Mouse (Mus musculus): ENCODE measurements around the gene Popdc2. TPM values are rescaled to one million over a fixed set of nuclear protein-coding genes. Genes with fewer than 3 reads are reported as not detected.

Popdc2 gene
- total RNA-seq, 2 experiments from 2014 or later: 55.5 to 61.6 TPM

GRCm38 (mm10) chr16:38359857-38360256, 2.2 kb upstream of the Popdc2 start:
- Histone ChIP-seq H3K27ac (peak overlapping the region; percentile 92), H3K4me3 (no peak overlapping the region)
- TF ChIP-seq CTCF (IDR thresholded peaks at IDR 0.05): no peak
- no peak for DNase-seq
- intact Hi-C loops (cut with DNase I): loop anchor here (2.0 to 5.0 kb wide), 2 partner anchors 37 to 93 kb away; partner anchors contain the start of gene Adprh

GRCm38 (mm10) chr16:38360317-38360716, 1.7 kb upstream of the Popdc2 start:
- intact Hi-C loops (cut with DNase I): loop anchor here (2.0 to 5.0 kb wide), 2 partner anchors 37 to 92 kb away; partner anchors contain the start of gene Adprh
- TF ChIP-seq CTCF (IDR thresholded peaks at IDR 0.05): no peak
- Histone ChIP-seq H3K27ac (peak overlapping the region; percentile 92), H3K4me3 (no peak overlapping the region)
- peak; percentile 47 for DNase-seq

GRCm38 (mm10) chr16:38362493-38363255, 665 bp downstream of the Popdc2 start:
- H3K4me3 ChIP-seq: peak overlapping the region; percentile 79
- peak; percentile 57 for DNase-seq
- H3K27ac ChIP-seq: peak overlapping the region; percentile 92
- intact Hi-C loops (cut with DNase I): loop anchor here (5.0 kb wide), 1 partner anchor 35 kb away; no protein-coding TSS in a partner anchor
- TF ChIP-seq CTCF (IDR thresholded peaks at IDR 0.05): no peak

- intact Hi-C loops (cut with DNase I): loop anchor here (5.0 kb wide), 1 partner anchor 34 kb away; no protein-coding TSS in a partner anchor
- no peak for DNase-seq
- no peak for TF ChIP-seq CTCF (IDR thresholded peaks at IDR 0.05)
- Histone ChIP-seq H3K27ac (peak overlapping the region; percentile 92), H3K4me3 (peak overlapping the region; percentile 79)
Measured at GRCm38 (mm10) chr16:38363256-38363595, 1.2 kb downstream of the Popdc2 start.

DNA sequence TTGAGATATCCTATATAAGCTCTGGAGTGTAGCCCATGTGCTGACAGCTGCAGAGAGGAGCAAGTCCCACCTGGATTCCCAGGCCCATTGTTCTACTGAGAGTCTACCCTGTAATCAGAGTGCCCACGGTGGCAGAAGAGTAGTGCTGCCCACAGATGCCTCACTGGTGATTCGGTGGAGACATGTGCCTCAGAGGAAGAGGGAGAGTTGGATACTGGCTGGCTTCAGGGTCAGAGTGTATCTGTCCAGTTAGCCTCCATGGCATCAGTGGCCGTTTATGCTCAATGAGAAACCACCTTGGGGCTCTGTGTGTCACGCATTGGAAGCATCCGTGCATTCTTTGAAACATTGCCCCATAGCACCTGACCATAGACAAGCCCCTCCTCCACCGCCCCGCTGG, 1.6 kb downstream of the Popdc2 start:
- no peak for TF ChIP-seq CTCF (IDR thresholded peaks at IDR 0.05)
- H3K27ac ChIP-seq: peak overlapping the region; percentile 92
- H3K4me3 ChIP-seq: peak overlapping the region; percentile 79
- intact Hi-C loops (cut with DNase I): loop anchor here (5.0 kb wide), 1 partner anchor 34 kb away; no protein-coding TSS in a partner anchor
- DNase-seq: peak; percentile 41

GRCm38 (mm10) chr16:38365390-38365789, 3.4 kb downstream of the Popdc2 start:
- H3K4me3 ChIP-seq: peak overlapping the region; percentile 79
- TF ChIP-seq CTCF (IDR thresholded peaks at IDR 0.05): no peak
- DNase-seq: no peak
- H3K27ac ChIP-seq: peak overlapping the region; percentile 92
- intact Hi-C loops (cut with DNase I): no loop called here

DNA sequence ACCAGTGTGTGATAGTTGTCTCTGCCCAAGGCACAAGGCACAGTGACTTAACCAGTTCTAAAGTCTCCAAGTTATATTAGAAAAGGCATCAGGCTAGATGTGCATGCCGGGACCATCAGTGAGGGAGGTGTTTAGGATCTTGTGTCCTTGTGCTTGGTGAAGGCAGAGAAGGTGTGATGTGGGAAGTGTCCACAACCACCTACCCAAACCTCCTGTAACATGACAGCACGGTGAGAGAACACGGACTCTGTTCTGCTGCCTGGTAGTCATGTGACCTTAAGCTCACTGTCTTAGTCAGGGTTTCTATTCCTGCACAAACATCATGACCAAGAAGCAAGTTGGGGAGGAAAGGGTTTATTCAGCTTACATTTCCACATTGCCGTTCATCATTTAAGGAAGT, 4.2 kb downstream of the Popdc2 start:
- TF ChIP-seq CTCF (IDR thresholded peaks at IDR 0.05): no peak
- Histone ChIP-seq H3K27ac (peak overlapping the region; percentile 92), H3K4me3 (no peak overlapping the region; the same call in 1 of the 2 replicates)
- intact Hi-C loops (cut with DNase I): no loop called here
- DNase-seq: no peak

- peak; percentile 56 for DNase-seq
- H3K4me3 ChIP-seq: peak overlapping the region; percentile 15; the same call in 1 of the 2 replicates
- H3K27ac ChIP-seq: peak overlapping the region; percentile 96
- intact Hi-C loops (cut with DNase I): no loop called here
- TF ChIP-seq CTCF (IDR thresholded peaks at IDR 0.05): no peak
Measured at GRCm38 (mm10) chr16:38368336-38368735, 6.3 kb downstream of the Popdc2 start.

- intact Hi-C loops (cut with DNase I): no loop called here
- Histone ChIP-seq H3K4me3 (peak overlapping the region; percentile 1; the same call in 1 of the 2 replicates), H3K27ac (peak overlapping the region; percentile 96)
- no peak for DNase-seq
- TF ChIP-seq CTCF (IDR thresholded peaks at IDR 0.05): no peak
Measured at GRCm38 (mm10) chr16:38369000-38369399, 7.0 kb downstream of the Popdc2 start.

GRCm38 (mm10) chr16:38369431-38369830, 7.4 kb downstream of the Popdc2 start:
- no peak for TF ChIP-seq CTCF (IDR thresholded peaks at IDR 0.05)
- Histone ChIP-seq H3K27ac (peak overlapping the region; percentile 96), H3K4me3 (peak overlapping the region; percentile 1; the same call in 1 of the 2 replicates)
- peak; percentile 46 for DNase-seq
- intact Hi-C loops (cut with DNase I): no loop called here

DNA sequence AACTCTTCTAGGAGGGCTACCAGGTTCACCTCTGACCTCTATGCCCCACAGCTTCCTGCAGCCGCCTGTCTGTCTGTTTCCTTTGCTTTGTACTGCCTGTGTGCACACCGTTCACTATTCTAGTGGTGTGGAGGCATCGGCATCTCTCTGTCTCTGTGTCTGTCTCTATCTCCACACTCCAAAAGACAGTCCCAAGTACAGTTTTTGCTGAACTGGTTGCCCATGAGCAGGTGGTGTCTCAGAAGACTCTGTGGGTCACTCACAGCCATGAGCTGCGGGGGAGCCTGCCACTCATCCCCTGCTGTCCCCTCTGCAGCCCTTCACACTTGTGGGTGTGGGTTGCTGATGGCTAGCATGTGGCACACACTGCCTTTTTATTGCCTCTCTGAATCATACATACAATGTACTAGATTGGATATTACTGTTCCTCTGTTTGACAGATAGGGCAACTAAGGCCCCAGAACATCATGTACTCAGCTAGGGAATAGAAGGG, 8.0 kb downstream of the Popdc2 start:
- Histone ChIP-seq H3K27ac (peak overlapping the region; percentile 96), H3K4me3 (peak overlapping the region; percentile 50)
- no peak for TF ChIP-seq CTCF (IDR thresholded peaks at IDR 0.05)
- DNase-seq: peak; percentile 35
- intact Hi-C loops (cut with DNase I): loop anchor here (10.0 kb wide), 1 partner anchor 115 kb away; no protein-coding TSS in a partner anchor

GRCm38 (mm10) chr16:38370633-38371374, 8.8 kb downstream of the Popdc2 start:
- H3K4me3 ChIP-seq: peak overlapping the region; percentile 50
- DNase-seq: peak; percentile 83
- intact Hi-C loops (cut with DNase I): loop anchor here (10.0 kb wide), 1 partner anchor 114 kb away; no protein-coding TSS in a partner anchor
- peak overlapping the region; percentile 96 for H3K27ac ChIP-seq
- TF ChIP-seq CTCF (IDR thresholded peaks at IDR 0.05): no peak

All from gastrocnemius, adult 2 months (tissue).